Mouse (Mus musculus): ENCODE data around the gene Zfp94. TPM values are rescaled to one million over a fixed set of nuclear protein-coding genes. Genes with fewer than 3 reads are reported as not detected.

The Zfp94 gene
- total and polyA plus RNA-seq, 2 experiments from 2014 or later = 15.8 to 19.3 TPM

DNA sequence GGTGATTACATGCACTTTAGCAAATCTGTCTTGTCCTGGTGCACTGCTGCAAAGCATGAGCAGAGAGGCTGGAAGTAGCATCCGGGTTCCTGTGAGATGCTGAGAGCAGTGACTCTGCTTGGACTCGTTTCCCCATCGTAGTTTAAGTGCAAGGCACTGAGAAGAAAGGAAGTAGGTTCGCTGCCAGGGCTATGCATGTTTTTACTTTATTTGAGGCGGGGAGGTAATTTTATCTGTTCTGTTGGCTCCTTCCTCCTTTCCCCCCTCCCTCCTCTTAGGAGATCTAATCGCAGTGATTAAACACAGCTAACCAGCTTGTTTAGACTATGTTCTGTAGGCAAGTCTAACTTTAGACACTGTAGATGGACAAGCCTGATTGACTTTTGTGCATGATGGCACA lies 2.5 kb upstream of the Zfp94 start:
- Histone ChIP-seq H3K36me3 (ENCODE audit: insufficient read depth) (peaks cover 1% of the 10 kb centered on the region; the same call in 1 of the 2 replicates), H3K27ac (ENCODE audit: low read depth, low read length) (no peak overlapping the region), H3K4me1 (ENCODE audit: insufficient read depth) (0 out of 2 replicates have a peak, but pooled peaks cover 4% of the 10 kb centered on the region), H3K9me3 (ENCODE audit: low read length) (peaks cover 4% of the 10 kb centered on the region; the same call in 1 of the 2 replicates), H3K4me2 (ENCODE audit: low read depth) (no peak overlapping the region), H3K27me3 (ENCODE audit: insufficient read depth, low read length) (no peaks in the 10 kb centered on the region), H3K9ac (no peak overlapping the region), H3K4me3 (ENCODE audit: low read depth, low read length) (no peak overlapping the region)
- WGBS = 82% methylated on average over 6 of the region's 6 CpGs
- DNase-seq = no peak
- no peak for TF ChIP-seq CTCF (IDR thresholded peaks at IDR 0.05; ENCODE audit: low read depth)
- ATAC-seq = no peak

DNA sequence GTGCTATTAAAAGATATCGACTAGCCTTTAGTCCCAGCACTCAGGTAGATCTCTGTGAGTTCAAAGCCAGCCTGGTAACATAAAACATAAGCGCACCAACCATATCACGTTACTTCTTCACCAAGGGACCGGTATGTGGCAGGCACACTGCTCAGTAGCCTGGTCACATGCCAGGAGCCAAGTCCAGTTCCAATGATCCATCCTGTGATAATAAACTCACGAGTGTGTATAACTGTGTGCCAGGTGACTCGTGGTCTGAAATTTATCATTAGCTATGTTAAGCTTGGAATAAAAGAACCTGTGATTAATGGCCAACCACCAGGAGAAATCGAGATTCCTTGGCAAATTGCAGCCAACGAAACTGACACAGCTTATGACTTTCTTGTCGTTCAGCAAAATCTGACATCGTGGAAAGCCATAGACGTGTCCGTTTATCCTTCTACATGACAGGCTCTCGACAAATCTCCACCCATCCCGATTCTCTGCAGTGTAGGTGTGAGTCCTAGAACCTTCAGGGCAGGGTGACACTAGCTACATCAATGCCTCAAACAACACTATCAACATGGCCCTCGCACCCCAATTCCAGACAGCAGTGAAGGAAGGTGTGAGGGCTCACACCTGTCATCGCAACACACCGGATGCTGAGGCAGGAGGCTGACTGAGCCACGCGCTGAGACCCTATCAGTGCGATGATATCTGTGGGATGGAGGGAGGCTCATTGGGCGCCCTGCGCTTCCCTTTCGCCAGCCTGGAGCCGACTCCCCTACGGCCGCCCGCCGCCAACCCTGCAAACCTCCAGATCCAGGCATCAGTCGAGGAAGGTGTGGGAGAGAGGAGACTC lies 520 bp downstream of the Zfp94 start:
- peak overlapping the region; percentile 76 for H3K9ac ChIP-seq
- H3K4me2 ChIP-seq (ENCODE audit: low read depth) = peak overlapping the region; percentile 67
- 27% methylated on average over 29 of the region's 29 CpGs for WGBS
- 0 out of 2 replicates have a peak, but pooled peaks cover 4% of the 10 kb centered on the region for H3K4me1 ChIP-seq (ENCODE audit: insufficient read depth)
- H3K36me3 ChIP-seq (ENCODE audit: insufficient read depth) = peaks cover 20% of the 10 kb centered on the region
- peak overlapping the region; percentile 89 for H3K27ac ChIP-seq (ENCODE audit: low read depth, low read length)
- peak overlapping the region; percentile 53 for H3K4me3 ChIP-seq (ENCODE audit: low read depth, low read length)
- no peaks in the 10 kb centered on the region for H3K9me3 ChIP-seq (ENCODE audit: low read length)
- no peaks in the 10 kb centered on the region for H3K27me3 ChIP-seq (ENCODE audit: insufficient read depth, low read length)
- no peak for TF ChIP-seq CTCF (IDR thresholded peaks at IDR 0.05; ENCODE audit: low read depth)
- peak; percentile 76 for ATAC-seq
- no peak for DNase-seq

DNA sequence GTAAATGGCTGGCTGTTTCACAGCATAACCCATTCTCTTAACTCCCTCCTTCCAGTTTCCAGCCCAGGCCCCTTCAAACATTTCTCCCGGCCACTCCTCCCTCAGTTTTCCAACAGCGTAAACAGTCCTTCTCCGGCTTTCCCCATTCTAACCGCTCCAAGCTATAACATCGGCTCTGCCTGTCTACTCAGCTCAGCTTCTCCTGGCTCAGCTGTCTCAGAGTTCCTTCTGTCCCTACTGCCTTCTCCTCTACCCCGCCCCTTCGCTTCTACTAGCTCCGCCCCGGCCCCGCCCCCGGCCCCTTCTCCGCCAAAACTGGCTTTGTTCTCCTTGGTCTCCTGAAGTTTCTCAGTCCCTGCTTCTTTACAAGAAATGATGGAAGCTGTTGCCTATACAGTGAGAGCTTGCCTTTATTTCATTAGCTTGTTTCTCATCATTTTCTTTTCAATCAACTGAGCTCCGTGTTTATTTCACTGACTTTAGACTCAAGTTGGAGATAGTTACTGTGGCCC lies 15.6 kb downstream of the Zfp94 start, which contains the start of gene Zfp61:
Zfp61 (minus strand) TSS at position 462 of the 512 bp plus-strand sequence.
- Histone ChIP-seq H3K9ac (peak within 1 kb of the TSS; percentile 77), H3K4me1 (ENCODE audit: insufficient read depth) (peaks cover 4% of the 10 kb centered on the region; the same call in 1 of the 2 replicates), H3K4me2 (ENCODE audit: low read depth) (peak within 1 kb of the TSS; percentile 54), H3K9me3 (ENCODE audit: low read length) (no peaks in the 10 kb centered on the region), H3K27ac (ENCODE audit: low read depth, low read length) (peak within 1 kb of the TSS; percentile 95), H3K27me3 (ENCODE audit: insufficient read depth, low read length) (no peaks in the 10 kb centered on the region), H3K36me3 (ENCODE audit: insufficient read depth) (peaks cover 43% of the 10 kb centered on the region), H3K4me3 (ENCODE audit: low read depth, low read length) (0 out of 2 replicates have a peak within 1 kb of the TSS, but pooled peaks have one; percentile 75)
- TF ChIP-seq CTCF (IDR thresholded peaks at IDR 0.05; ENCODE audit: low read depth) = no peak
- DNase-seq = peak; percentile 56
- WGBS = 3% methylated on average over 13 of the region's 13 CpGs
- peak; percentile 25; the same call in 1 of the 2 replicates for ATAC-seq

DNA sequence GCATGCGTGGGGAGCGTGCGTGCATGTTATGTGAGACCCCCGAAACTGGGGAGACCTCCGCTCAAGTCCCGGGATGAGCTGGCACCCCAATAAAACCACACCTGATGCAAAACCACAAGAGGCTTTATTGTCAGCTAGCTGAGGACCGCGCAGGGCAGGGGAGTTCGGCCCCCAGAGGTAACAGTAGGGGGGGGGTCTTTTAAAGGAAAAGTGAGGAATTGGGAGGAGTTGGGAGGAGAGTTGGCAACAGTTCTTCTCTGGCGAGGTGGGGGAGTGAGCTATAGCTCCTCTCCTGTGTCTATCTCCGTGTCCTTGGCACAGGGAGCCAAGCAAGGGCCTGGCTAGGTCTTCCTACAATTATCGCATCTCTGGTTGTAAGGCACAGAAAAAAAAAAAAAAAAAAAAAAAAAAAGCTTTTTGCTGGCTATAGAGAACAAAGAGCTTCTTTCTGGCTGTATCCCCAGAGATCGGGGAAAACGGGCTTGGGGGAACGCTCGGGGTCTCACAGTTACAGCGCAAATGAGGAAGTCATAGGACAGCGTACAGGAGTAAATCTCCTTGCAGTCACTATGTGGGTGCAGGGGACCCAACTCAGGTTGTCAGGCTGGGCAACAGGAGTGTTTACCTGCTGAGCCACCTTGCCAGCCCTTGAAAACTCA lies 16.5 kb downstream of the Zfp94 start:
- H3K9ac ChIP-seq = peak overlapping the region; percentile 77
- H3K27me3 ChIP-seq (ENCODE audit: insufficient read depth, low read length) = no peaks in the 10 kb centered on the region
- H3K4me2 ChIP-seq (ENCODE audit: low read depth) = peak overlapping the region; percentile 54
- H3K27ac ChIP-seq (ENCODE audit: low read depth, low read length) = peak overlapping the region; percentile 95; the same call in 1 of the 2 replicates
- H3K4me1 ChIP-seq (ENCODE audit: insufficient read depth) = peaks cover 4% of the 10 kb centered on the region; the same call in 1 of the 2 replicates
- DNase-seq = no peak
- ATAC-seq = peak; percentile 6
- H3K4me3 ChIP-seq (ENCODE audit: low read depth, low read length) = peak overlapping the region; percentile 75
- H3K9me3 ChIP-seq (ENCODE audit: low read length) = no peaks in the 10 kb centered on the region
- no peak for TF ChIP-seq CTCF (IDR thresholded peaks at IDR 0.05; ENCODE audit: low read depth)
- WGBS = under 1% methylated on average over 18 of the region's 18 CpGs
- peaks cover 47% of the 10 kb centered on the region for H3K36me3 ChIP-seq (ENCODE audit: insufficient read depth)

DNA sequence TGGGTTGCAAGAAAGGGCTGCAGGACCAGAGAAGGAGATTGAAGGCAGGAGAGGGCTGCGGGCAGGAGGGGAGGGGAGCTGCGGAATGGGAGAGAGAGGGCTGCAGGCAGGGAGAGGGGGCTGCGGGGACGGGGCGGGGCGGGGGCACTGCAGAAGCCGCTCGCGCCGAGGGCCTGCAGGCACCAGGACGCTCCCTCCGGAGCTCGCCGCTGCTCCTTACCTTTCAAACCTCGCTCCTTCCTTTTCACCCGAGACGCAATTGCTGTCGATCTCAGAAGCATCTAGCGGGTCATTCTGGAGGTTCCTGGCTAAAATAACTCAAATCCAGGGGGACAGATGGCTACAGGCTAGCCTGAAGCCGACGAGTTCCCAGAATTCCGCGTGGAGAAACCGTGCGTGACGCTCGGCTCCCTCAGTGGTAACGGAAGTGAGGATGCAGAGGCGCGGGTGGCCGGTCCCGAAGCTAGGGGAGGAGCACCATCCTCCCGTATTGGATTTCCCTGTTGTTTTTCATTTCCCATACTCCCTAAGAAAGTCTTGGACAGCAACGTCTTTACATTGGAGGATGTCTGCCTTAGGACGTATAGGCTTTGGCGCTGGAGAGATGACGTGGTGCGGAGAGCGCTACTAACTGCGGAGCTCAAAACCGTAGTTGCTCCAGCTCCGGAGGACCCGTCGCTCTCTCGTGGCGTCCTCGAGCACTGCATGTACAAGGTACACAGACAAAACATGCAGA lies 17.3 kb downstream of the Zfp94 start:
- Histone ChIP-seq H3K4me1 (ENCODE audit: insufficient read depth) (peaks cover 4% of the 10 kb centered on the region; the same call in 1 of the 2 replicates), H3K27ac (ENCODE audit: low read depth, low read length) (peak overlapping the region; percentile 95), H3K9ac (peak overlapping the region; percentile 77), H3K36me3 (ENCODE audit: insufficient read depth) (peaks cover 49% of the 10 kb centered on the region), H3K9me3 (ENCODE audit: low read length) (no peaks in the 10 kb centered on the region), H3K27me3 (ENCODE audit: insufficient read depth, low read length) (no peaks in the 10 kb centered on the region), H3K4me3 (ENCODE audit: low read depth, low read length) (peak overlapping the region; percentile 75), H3K4me2 (ENCODE audit: low read depth) (peak overlapping the region; percentile 54)
- peak; percentile 95 for DNase-seq
- peak; percentile 64 for TF ChIP-seq CTCF (IDR thresholded peaks at IDR 0.05; ENCODE audit: low read depth)
- ATAC-seq = peak; percentile 95
- under 1% methylated on average over 40 of the region's 47 CpGs for WGBS

DNA sequence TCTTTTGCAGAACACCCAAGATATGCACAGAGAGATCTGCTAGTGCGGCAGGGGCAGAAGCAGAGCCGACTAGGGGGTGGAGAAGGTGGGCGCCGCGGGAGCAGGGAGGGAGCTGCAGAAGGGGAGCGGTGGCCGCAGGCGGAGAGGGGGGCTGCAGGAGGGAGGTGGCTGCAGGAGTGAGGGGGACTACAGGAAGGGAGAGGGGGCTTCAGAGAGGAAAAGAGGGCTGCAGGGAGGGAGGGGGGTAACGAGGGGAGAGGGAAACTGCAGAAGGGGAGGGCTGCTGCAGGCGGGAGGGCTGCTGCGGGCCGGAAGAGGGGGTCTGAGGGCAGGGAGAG lies 17.9 kb downstream of the Zfp94 start:
- Histone ChIP-seq H3K27ac (ENCODE audit: low read depth, low read length) (peak overlapping the region; percentile 95), H3K9ac (peak overlapping the region; percentile 77), H3K27me3 (ENCODE audit: insufficient read depth, low read length) (no peaks in the 10 kb centered on the region), H3K4me1 (ENCODE audit: insufficient read depth) (peaks cover 4% of the 10 kb centered on the region; the same call in 1 of the 2 replicates), H3K36me3 (ENCODE audit: insufficient read depth) (peaks cover 55% of the 10 kb centered on the region), H3K4me2 (ENCODE audit: low read depth) (peak overlapping the region; percentile 54), H3K9me3 (ENCODE audit: low read length) (no peaks in the 10 kb centered on the region), H3K4me3 (ENCODE audit: low read depth, low read length) (peak overlapping the region; percentile 75)
- ATAC-seq (no peak; the same call in 1 of the 2 replicates), DNase-seq (no peak)
- TF ChIP-seq CTCF (IDR thresholded peaks at IDR 0.05; ENCODE audit: low read depth) = no peak
- under 1% methylated on average over 12 of the region's 12 CpGs for WGBS
